Mouse (Mus musculus): ENCODE measurements around the gene Olfr765. TPM values are rescaled to one million over a fixed set of nuclear protein-coding genes. Genes with fewer than 3 reads are reported as not detected.

Olfr765 gene
- total RNA-seq (2023): not detected

GRCm38 (mm10) chr10:129049898-129050297, at the start of gene Olfr765:
Gene Olfr765 (minus strand): TSS chr10:129049998.

GRCm38 (mm10) chr10:129099275-129099674, 49.5 kb upstream of the Olfr765 start, which contains the start of gene Olfr768:
Gene Olfr768 (minus strand): TSS chr10:129099375.

GRCm38 (mm10) chr10:129082810-129083209, 33.0 kb upstream of the Olfr765 start, which contains the start of gene Olfr767:
Gene Olfr767 (minus strand): TSS chr10:129082910.

GRCm38 (mm10) chr10:129068877-129069276, 19.1 kb upstream of the Olfr765 start, which contains the start of gene Olfr766-ps1:
Gene Olfr766-ps1 (minus strand): TSS chr10:129068977.

GRCm38 (mm10) chr10:129039796-129040195, 10.0 kb downstream of the Olfr765 start, which contains the start of gene Olfr764-ps1:
Gene Olfr764-ps1 (minus strand): TSS chr10:129039896.

GRCm38 (mm10) chr10:129010288-129010841, 39.4 kb downstream of the Olfr765 start, which contains the start of gene Olfr763:
Gene Olfr763 (plus strand): TSS chr10:129010791.

Other genes with a start within 250 kb of the Olfr765 start
- 10 to 100 TPM; 67.2 to 71.3 TPM for gene Dnajc14, start 245.9 kb downstream of the Olfr765 start, total RNA-seq (2023)
- gene Tmem198b, start 245.6 kb downstream of the Olfr765 start, total RNA-seq (2023): 1 to 10 TPM; 4.8 to 5.1 TPM
- 10 to 100 TPM; 33.1 to 39.1 TPM for gene Sarnp, start 232.7 kb downstream of the Olfr765 start, total RNA-seq (2023)
- 10 to 100 TPM; 17.9 to 23.0 TPM for gene Ormdl2, start 228.4 kb downstream of the Olfr765 start, total RNA-seq (2023)
- under 1 TPM; 0.15 to 0.20 TPM for gene Gdf11, start 158.3 kb downstream of the Olfr765 start, total RNA-seq (2023)
- 100 to 1,000 TPM; 129 to 165 TPM for gene Cd63, start 149.0 kb downstream of the Olfr765 start, total RNA-seq (2023)
- gene Rdh5, start 127.1 kb downstream of the Olfr765 start, total RNA-seq (2023): 1 to 10 TPM; 5.5 to 6.2 TPM
- gene Bloc1s1, start 126.0 kb downstream of the Olfr765 start, total RNA-seq (2023): 100 to 1,000 TPM; 100 to 105 TPM
- under 1 TPM; 0.13 to 0.42 TPM for gene Itga7, start 116.2 kb downstream of the Olfr765 start, total RNA-seq (2023)
- not detected for gene Mettl7b, start 89.0 kb downstream of the Olfr765 start, total RNA-seq (2023)
- not detected for gene Olfr9, start 60.6 kb downstream of the Olfr765 start, total RNA-seq (2023)
- not detected for gene Olfr763, start 39.2 kb downstream of the Olfr765 start, total RNA-seq (2023)
- not detected for gene Olfr764-ps1, start 10.1 kb downstream of the Olfr765 start, total RNA-seq (2023)
- gene Olfr766-ps1, start 19.0 kb upstream of the Olfr765 start, total RNA-seq (2023): not detected
- gene Olfr767, start 32.9 kb upstream of the Olfr765 start, total RNA-seq (2023): not detected
- gene Olfr768, start 49.4 kb upstream of the Olfr765 start, total RNA-seq (2023): not detected
- not detected for gene Olfr769, start 67.9 kb upstream of the Olfr765 start, total RNA-seq (2023)
- not detected for gene Olfr770, start 89.0 kb upstream of the Olfr765 start, total RNA-seq (2023)
- gene Olfr771, start 114.8 kb upstream of the Olfr765 start, total RNA-seq (2023): not detected
- gene Olfr772, start 127.9 kb upstream of the Olfr765 start, total RNA-seq (2023): not detected
- gene Olfr773, start 137.4 kb upstream of the Olfr765 start, total RNA-seq (2023): not detected
- gene Olfr774, start 186.2 kb upstream of the Olfr765 start, total RNA-seq (2023): not detected
- not detected for gene Olfr775, start 198.4 kb upstream of the Olfr765 start, total RNA-seq (2023)
- gene Olfr776, start 209.1 kb upstream of the Olfr765 start, total RNA-seq (2023): not detected
- not detected for gene Olfr777, start 221.5 kb upstream of the Olfr765 start, total RNA-seq (2023)